Mouse (Mus musculus) liver, embryonic 12.5 days (tissue): Measurements from ENCODE around the gene Ercc6. TPM values are rescaled to one million over a fixed set of nuclear protein-coding genes. Genes with fewer than 3 reads are reported as not detected.

Source experiments
- ATAC-seq: fragments of 200-750 bp; cut with Nextera tagmentation; 2 replicates; pipeline ENCODE4 v1.8.0; 2017; ENCODE audit warnings: moderate number of reproducible peaks, mild to moderate bottlenecking, moderate library complexity
- H3K27ac ChIP-seq: fragments of 300-500 bp; sonication (generic); 2 replicates; pipeline ENCODE4 v1.5.1; 2016; ENCODE audit warnings: mild to moderate bottlenecking
- H3K27me3 ChIP-seq: fragments of 300-500 bp; sonication (generic); replicated peaks from 2 replicates; pipeline ENCODE4 v1.6.1; 2016; ENCODE audit warnings: mild to moderate bottlenecking, moderate library complexity
- H3K36me3 ChIP-seq: fragments of 300-500 bp; sonication (generic); 2 replicates; pipeline ENCODE4 v1.6.1; 2016; ENCODE audit warnings: mild to moderate bottlenecking, moderate library complexity
- H3K4me1 ChIP-seq: fragments of 300-500 bp; sonication (generic); 2 replicates; pipeline ENCODE4 v1.6.1; 2016
- H3K4me2 ChIP-seq: fragments of 300-500 bp; sonication (generic); 2 replicates; pipeline ENCODE4 v1.6.1; 2016; ENCODE audit warnings: mild to moderate bottlenecking, moderate library complexity
- H3K4me3 ChIP-seq: fragments of 300-500 bp; sonication (generic); 2 replicates; pipeline ENCODE4 v1.5.1; 2016; ENCODE audit warnings: mild to moderate bottlenecking, moderate library complexity
- H3K9ac ChIP-seq: fragments of 300-500 bp; sonication (generic); 2 replicates; pipeline ENCODE4 v1.6.1; 2016; ENCODE audit warnings: mild to moderate bottlenecking, moderate library complexity
- H3K9me3 ChIP-seq: fragments of 300-500 bp; sonication (generic); replicated peaks from 2 replicates; pipeline ENCODE4 v1.6.1; 2016; ENCODE audit warnings: mild to moderate bottlenecking, moderate library complexity
- WGBS: fragments of 180-500 bp; shearing (Covaris S2); methylation state at CpG from one replicate; pipeline ENCODE4 v1.1.7; 2016; ENCODE audit not compliant: insufficient replicate concordance; 5-methylcytosine and 5-hydroxymethylcytosine counted together
- polyA plus RNA-seq: library from polyadenylated mRNA; unstranded; fragments of >200 nt; fragmentation: Nextera tagmentation; extraction: Ambion mirVana; gene quantifications from 2 replicates; pipeline ENCODE4 v1.2.1, GENCODE M21; 2016

The Ercc6 gene
- polyA plus RNA-seq, 1 experiment from 2014 or later = 13.3 TPM

- 76% methylated on average over 1 of the region's 1 CpGs for WGBS
- Histone ChIP-seq H3K4me2 (no peak overlapping the region), H3K27ac (no peak overlapping the region), H3K9ac (no peak overlapping the region), H3K36me3 (peaks cover 84% of the 10 kb centered on the region), H3K9me3 (no peaks in the 10 kb centered on the region), H3K4me1 (no peaks in the 10 kb centered on the region), H3K4me3 (no peak overlapping the region), H3K27me3 (no peaks in the 10 kb centered on the region)
- no peak for ATAC-seq
Observed at GRCm38 (mm10) chr14:32524071-32524470, 10.8 kb downstream of the Ercc6 start.

GRCm38 (mm10) chr14:32525996-32526705, 12.8 kb downstream of the Ercc6 start:
- no peaks in the 10 kb centered on the region for H3K9me3 ChIP-seq
- 77% methylated on average over 14 of the region's 14 CpGs for whole genome bisulfite sequencing
- no peak overlapping the region for H3K4me3 ChIP-seq
- no peak overlapping the region for H3K27ac ChIP-seq
- no peaks in the 10 kb centered on the region for H3K27me3 ChIP-seq
- no peak for ATAC-seq
- no peak overlapping the region for H3K9ac ChIP-seq
- H3K4me2 ChIP-seq = no peak overlapping the region
- H3K36me3 ChIP-seq = peaks cover 72% of the 10 kb centered on the region
- no peaks in the 10 kb centered on the region for H3K4me1 ChIP-seq

- 89% methylated on average over 9 of the region's 9 CpGs for WGBS
- no peak overlapping the region for H3K9ac ChIP-seq
- ATAC-seq = no peak
- peaks cover 67% of the 10 kb centered on the region for H3K36me3 ChIP-seq
- H3K27ac ChIP-seq = no peak overlapping the region
- no peak overlapping the region for H3K4me3 ChIP-seq
- H3K9me3 ChIP-seq = no peaks in the 10 kb centered on the region
- H3K4me1 ChIP-seq = no peaks in the 10 kb centered on the region
- no peaks in the 10 kb centered on the region for H3K27me3 ChIP-seq
- H3K4me2 ChIP-seq = no peak overlapping the region
Observed at GRCm38 (mm10) chr14:32527211-32527610, 13.9 kb downstream of the Ercc6 start.

- Histone ChIP-seq H3K4me1 (0 out of 2 replicates have a peak, but pooled peaks cover 4% of the 10 kb centered on the region), H3K36me3 (peaks cover 68% of the 10 kb centered on the region), H3K4me3 (no peak overlapping the region), H3K27me3 (no peaks in the 10 kb centered on the region), H3K9ac (no peak overlapping the region), H3K27ac (no peak overlapping the region), H3K4me2 (no peak overlapping the region), H3K9me3 (no peaks in the 10 kb centered on the region)
- ATAC-seq = no peak
- WGBS = 85% methylated on average over 7 of the region's 7 CpGs
Observed at GRCm38 (mm10) chr14:32529036-32529435, 15.7 kb downstream of the Ercc6 start.

GRCm38 (mm10) chr14:32530896-32531295, 17.6 kb downstream of the Ercc6 start:
- no peak overlapping the region for H3K9ac ChIP-seq

GRCm38 (mm10) chr14:32531371-32531770, 18.1 kb downstream of the Ercc6 start:
- Histone ChIP-seq H3K27me3 (no peaks in the 10 kb centered on the region), H3K9ac (no peak overlapping the region), H3K27ac (no peak overlapping the region), H3K4me3 (no peak overlapping the region), H3K36me3 (peaks cover 66% of the 10 kb centered on the region), H3K4me1 (0 out of 2 replicates have a peak, but pooled peaks cover 4% of the 10 kb centered on the region), H3K4me2 (no peak overlapping the region), H3K9me3 (no peaks in the 10 kb centered on the region)
- no peak for ATAC-seq
- 70% methylated on average over 3 of the region's 3 CpGs for WGBS

More at GRCm38 (mm10) chr14:32530896-32531295, 17.6 kb downstream of the Ercc6 start:
- Histone ChIP-seq H3K4me1 (0 out of 2 replicates have a peak, but pooled peaks cover 4% of the 10 kb centered on the region), H3K9me3 (no peaks in the 10 kb centered on the region), H3K4me2 (no peak overlapping the region), H3K27ac (no peak overlapping the region), H3K27me3 (no peaks in the 10 kb centered on the region), H3K36me3 (peaks cover 66% of the 10 kb centered on the region), H3K4me3 (no peak overlapping the region)
- WGBS = 32% methylated on average over 2 of the region's 2 CpGs
- ATAC-seq = no peak

GRCm38 (mm10) chr14:32532381-32533147, 19.2 kb downstream of the Ercc6 start:
- peaks cover 57% of the 10 kb centered on the region for H3K36me3 ChIP-seq
- H3K27me3 ChIP-seq = no peaks in the 10 kb centered on the region
- no peak overlapping the region for H3K9ac ChIP-seq
- WGBS = 71% methylated on average over 7 of the region's 7 CpGs
- no peak for ATAC-seq
- no peak overlapping the region for H3K27ac ChIP-seq
- H3K4me3 ChIP-seq = no peak overlapping the region
- 0 out of 2 replicates have a peak, but pooled peaks cover 4% of the 10 kb centered on the region for H3K4me1 ChIP-seq
- no peaks in the 10 kb centered on the region for H3K9me3 ChIP-seq
- H3K4me2 ChIP-seq = no peak overlapping the region

GRCm38 (mm10) chr14:32533148-32533520, 19.8 kb downstream of the Ercc6 start:
- Histone ChIP-seq H3K9me3 (no peaks in the 10 kb centered on the region), H3K4me3 (no peak overlapping the region), H3K4me1 (0 out of 2 replicates have a peak, but pooled peaks cover 4% of the 10 kb centered on the region), H3K27me3 (no peaks in the 10 kb centered on the region), H3K27ac (no peak overlapping the region), H3K9ac (no peak overlapping the region), H3K36me3 (peaks cover 59% of the 10 kb centered on the region), H3K4me2 (no peak overlapping the region)
- no peak for ATAC-seq
- 83% methylated on average over 3 of the region's 3 CpGs for WGBS

GRCm38 (mm10) chr14:32533656-32534055, 20.3 kb downstream of the Ercc6 start:
- Histone ChIP-seq H3K4me1 (0 out of 2 replicates have a peak, but pooled peaks cover 4% of the 10 kb centered on the region), H3K4me3 (no peak overlapping the region), H3K27ac (no peak overlapping the region), H3K4me2 (no peak overlapping the region), H3K9me3 (no peaks in the 10 kb centered on the region), H3K27me3 (no peaks in the 10 kb centered on the region), H3K36me3 (peaks cover 60% of the 10 kb centered on the region), H3K9ac (no peak overlapping the region)
- 80% methylated on average over 4 of the region's 4 CpGs for WGBS
- ATAC-seq = no peak

- Histone ChIP-seq H3K4me1 (0 out of 2 replicates have a peak, but pooled peaks cover 4% of the 10 kb centered on the region), H3K9me3 (no peaks in the 10 kb centered on the region), H3K27ac (no peak overlapping the region), H3K9ac (no peak overlapping the region), H3K36me3 (peaks cover 61% of the 10 kb centered on the region), H3K4me2 (no peak overlapping the region), H3K4me3 (no peak overlapping the region), H3K27me3 (no peaks in the 10 kb centered on the region)
- no peak for ATAC-seq
- 68% methylated on average over 5 of the region's 5 CpGs for WGBS
Observed at GRCm38 (mm10) chr14:32534137-32534536, 20.8 kb downstream of the Ercc6 start.

GRCm38 (mm10) chr14:32536763-32537162, 23.4 kb downstream of the Ercc6 start:
- 75% methylated on average over 9 of the region's 9 CpGs for WGBS
- H3K9me3 ChIP-seq = no peaks in the 10 kb centered on the region
- no peak overlapping the region for H3K9ac ChIP-seq
- peaks cover 69% of the 10 kb centered on the region for H3K36me3 ChIP-seq
- no peak for ATAC-seq
- H3K27ac ChIP-seq = no peak overlapping the region
- no peaks in the 10 kb centered on the region for H3K27me3 ChIP-seq
- no peak overlapping the region for H3K4me3 ChIP-seq
- no peak overlapping the region for H3K4me2 ChIP-seq
- 0 out of 2 replicates have a peak, but pooled peaks cover 4% of the 10 kb centered on the region for H3K4me1 ChIP-seq

GRCm38 (mm10) chr14:32538115-32538514, 24.8 kb downstream of the Ercc6 start:
- no peak overlapping the region for H3K27ac ChIP-seq
- no peak overlapping the region for H3K4me2 ChIP-seq
- H3K36me3 ChIP-seq = peaks cover 76% of the 10 kb centered on the region
- no peak overlapping the region for H3K4me3 ChIP-seq
- no peaks in the 10 kb centered on the region for H3K9me3 ChIP-seq
- H3K27me3 ChIP-seq = no peaks in the 10 kb centered on the region
- H3K4me1 ChIP-seq = no peaks in the 10 kb centered on the region
- WGBS = 81% methylated on average over 1 of the region's 1 CpGs
- ATAC-seq = no peak
- no peak overlapping the region for H3K9ac ChIP-seq
